Mouse (Mus musculus): Measurements from ENCODE around the gene Gli2. TPM values are rescaled to one million over a fixed set of nuclear protein-coding genes. Genes with fewer than 3 reads are reported as not detected.

The Gli2 gene
- polyA plus RNA-seq, 1 experiment, result 1.6 TPM

- TF ChIP-seq POLR2A (IDR thresholded peaks at IDR 0.05; ENCODE audit: extremely low read depth, insufficient read depth, low read length), result no peak
- no peak for TF ChIP-seq CTCF (IDR thresholded peaks at IDR 0.05; ENCODE audit: extremely low read depth, insufficient read depth, low read length)
- peak overlapping the region; percentile 32 for H3K4me3 ChIP-seq (ENCODE audit: insufficient read depth, low read length)
- no peak overlapping the region; the same call in 1 of the 2 replicates for H3K27ac ChIP-seq (ENCODE audit: insufficient read depth, low read length)
- no peaks in the 10 kb centered on the region; the same call in 1 of the 2 replicates for H3K4me1 ChIP-seq (ENCODE audit: control insufficient read depth, insufficient read depth, low read length)
These were observed 715 bp downstream of the Gli2 start for GRCm38 (mm10) chr1:119052631-119053177.

DNA sequence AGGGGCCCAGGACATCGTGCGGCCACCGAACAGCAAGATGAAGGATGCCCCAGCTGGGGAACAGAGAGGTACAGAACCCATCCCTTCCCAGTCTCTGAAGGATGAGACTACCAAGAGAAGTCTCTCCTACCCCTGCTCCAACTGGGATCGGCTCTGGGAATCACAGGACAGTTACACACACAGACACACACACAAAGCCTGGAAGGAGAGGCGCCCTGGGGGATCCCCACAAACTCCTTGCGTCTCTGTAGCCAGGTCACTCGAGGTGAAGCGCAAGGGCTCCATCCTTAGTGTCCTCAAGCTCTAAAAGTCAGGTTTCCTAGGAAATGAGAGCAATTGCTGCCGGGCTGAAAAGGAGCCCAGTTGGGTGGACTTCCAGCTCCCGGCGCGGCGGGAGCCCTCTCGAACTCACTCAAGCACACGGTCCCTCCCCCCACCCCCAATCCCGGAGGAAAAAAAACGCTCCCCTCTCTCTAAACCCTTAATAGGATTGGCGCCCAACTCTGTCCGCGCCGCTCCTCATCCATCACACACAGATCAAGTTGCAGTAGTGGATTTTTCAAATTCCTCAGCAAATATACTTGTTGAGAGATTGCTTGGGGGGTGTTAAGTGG is 1.4 kb downstream of the Gli2 start:
- Histone ChIP-seq H3K4me1 (ENCODE audit: control insufficient read depth, insufficient read depth, low read length) (no peaks in the 10 kb centered on the region; the same call in 1 of the 2 replicates), H3K4me3 (ENCODE audit: insufficient read depth, low read length) (peak overlapping the region; percentile 32), H3K27ac (ENCODE audit: insufficient read depth, low read length) (no peak overlapping the region; the same call in 1 of the 2 replicates)
- no peak for TF ChIP-seq POLR2A (IDR thresholded peaks at IDR 0.05; ENCODE audit: extremely low read depth, insufficient read depth, low read length)
- no peak for TF ChIP-seq CTCF (IDR thresholded peaks at IDR 0.05; ENCODE audit: extremely low read depth, insufficient read depth, low read length)

- TF ChIP-seq CTCF (IDR thresholded peaks at IDR 0.05; ENCODE audit: extremely low read depth, insufficient read depth, low read length), result no peak
- TF ChIP-seq POLR2A (IDR thresholded peaks at IDR 0.05; ENCODE audit: extremely low read depth, insufficient read depth, low read length), result no peak
- Histone ChIP-seq H3K4me3 (ENCODE audit: insufficient read depth, low read length) (peak overlapping the region; percentile 4; the same call in 1 of the 2 replicates), H3K4me1 (ENCODE audit: control insufficient read depth, insufficient read depth, low read length) (no peaks in the 10 kb centered on the region; the same call in 1 of the 2 replicates), H3K27ac (ENCODE audit: insufficient read depth, low read length) (no peak overlapping the region)
These were observed 2.1 kb downstream of the Gli2 start for GRCm38 (mm10) chr1:119051192-119051937.

GRCm38 (mm10) chr1:119049812-119050615 is 3.4 kb downstream of the Gli2 start:
- Histone ChIP-seq H3K4me1 (ENCODE audit: control insufficient read depth, insufficient read depth, low read length) (no peaks in the 10 kb centered on the region; the same call in 1 of the 2 replicates), H3K27ac (ENCODE audit: insufficient read depth, low read length) (0 out of 2 replicates have a peak overlapping the region, but pooled peaks have one; percentile 35), H3K4me3 (ENCODE audit: insufficient read depth, low read length) (no peak overlapping the region)
- TF ChIP-seq POLR2A (IDR thresholded peaks at IDR 0.05; ENCODE audit: extremely low read depth, insufficient read depth, low read length) (no peak), CTCF (IDR thresholded peaks at IDR 0.05; ENCODE audit: extremely low read depth, insufficient read depth, low read length) (no peak)

- no peaks in the 10 kb centered on the region; the same call in 1 of the 2 replicates for H3K4me1 ChIP-seq (ENCODE audit: control insufficient read depth, insufficient read depth, low read length)
- H3K27ac ChIP-seq (ENCODE audit: insufficient read depth, low read length), result no peak overlapping the region
- no peak for TF ChIP-seq POLR2A (IDR thresholded peaks at IDR 0.05; ENCODE audit: extremely low read depth, insufficient read depth, low read length)
- no peak overlapping the region for H3K4me3 ChIP-seq (ENCODE audit: insufficient read depth, low read length)
These were observed 4.4 kb downstream of the Gli2 start for GRCm38 (mm10) chr1:119048988-119049387.

DNA sequence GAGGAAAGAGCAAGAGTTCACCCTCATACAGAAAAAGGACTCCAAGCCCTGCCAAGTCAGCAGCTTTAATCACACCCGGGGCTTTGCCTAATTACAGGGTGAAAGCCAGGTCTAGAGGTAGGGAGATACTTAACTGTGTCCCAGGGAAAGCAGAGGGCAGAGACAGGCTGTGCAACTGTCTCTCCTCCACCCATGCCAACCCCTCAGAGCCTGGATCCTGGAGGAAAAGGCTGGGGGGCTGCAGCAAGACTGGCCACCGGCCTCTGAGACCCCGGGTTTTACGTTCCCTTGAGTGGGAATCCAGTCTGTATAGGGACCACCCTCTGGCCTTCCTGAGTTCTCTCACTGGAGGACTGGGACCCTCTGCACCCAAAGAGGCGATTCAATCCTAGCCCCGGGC is 4.9 kb downstream of the Gli2 start:
- Histone ChIP-seq H3K27ac (ENCODE audit: insufficient read depth, low read length) (0 out of 2 replicates have a peak overlapping the region, but pooled peaks have one; percentile 35), H3K4me1 (ENCODE audit: control insufficient read depth, insufficient read depth, low read length) (no peaks in the 10 kb centered on the region; the same call in 1 of the 2 replicates), H3K4me3 (ENCODE audit: insufficient read depth, low read length) (no peak overlapping the region)
- TF ChIP-seq CTCF (IDR thresholded peaks at IDR 0.05; ENCODE audit: extremely low read depth, insufficient read depth, low read length) (no peak), POLR2A (IDR thresholded peaks at IDR 0.05; ENCODE audit: extremely low read depth, insufficient read depth, low read length) (no peak)

GRCm38 (mm10) chr1:119047462-119048371 is 5.7 kb downstream of the Gli2 start:
- Histone ChIP-seq H3K4me3 (ENCODE audit: insufficient read depth, low read length) (no peak overlapping the region), H3K27ac (ENCODE audit: insufficient read depth, low read length) (peak overlapping the region; percentile 90), H3K4me1 (ENCODE audit: control insufficient read depth, insufficient read depth, low read length) (no peaks in the 10 kb centered on the region; the same call in 1 of the 2 replicates)
- TF ChIP-seq CTCF (IDR thresholded peaks at IDR 0.05; ENCODE audit: extremely low read depth, insufficient read depth, low read length) (no peak), POLR2A (IDR thresholded peaks at IDR 0.05; ENCODE audit: extremely low read depth, insufficient read depth, low read length) (no peak)

- TF ChIP-seq CTCF (IDR thresholded peaks at IDR 0.05; ENCODE audit: extremely low read depth, insufficient read depth, low read length), result no peak
- no peak for TF ChIP-seq POLR2A (IDR thresholded peaks at IDR 0.05; ENCODE audit: extremely low read depth, insufficient read depth, low read length)
- Histone ChIP-seq H3K4me1 (ENCODE audit: control insufficient read depth, insufficient read depth, low read length) (no peaks in the 10 kb centered on the region), H3K4me3 (ENCODE audit: insufficient read depth, low read length) (no peak overlapping the region), H3K27ac (ENCODE audit: insufficient read depth, low read length) (no peak overlapping the region)
These were observed 15.0 kb downstream of the Gli2 start for GRCm38 (mm10) chr1:119038436-119038835.

Measured in cortical plate, adult 2 months (tissue).